Mouse (Mus musculus) frontal cortex, postnatal 36 days (tissue): Measurements from ENCODE around the gene Zmat5.

ENCODE experiments used
- DNase-seq, 2 experiments: peaks; one replicate each; pipeline ENCODE4 v3.0.0; 2022; ENCODE audit warnings: low spot score in 2 of 2

The Zmat5 gene

DNA sequence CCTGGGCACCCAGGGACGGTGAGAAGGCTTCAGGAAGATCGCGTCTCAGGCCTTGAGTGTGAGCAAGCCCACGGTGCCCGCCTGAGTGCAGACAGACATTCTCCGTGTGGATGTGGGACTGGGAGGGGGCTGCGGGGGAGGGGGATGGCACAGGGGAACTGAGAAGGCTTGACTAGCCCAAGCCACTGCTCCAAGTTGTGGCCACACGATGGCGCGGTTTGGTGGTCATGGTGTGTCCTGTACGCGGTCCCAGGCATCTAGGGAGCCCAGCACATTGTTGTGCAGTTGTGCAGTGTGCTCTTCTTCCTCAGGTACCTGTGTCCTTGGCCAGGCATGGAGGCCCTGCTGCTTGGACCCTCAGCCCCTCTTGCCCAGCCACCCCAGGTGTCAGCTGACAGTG is 29.7 kb downstream of the Zmat5 start:
- DNase-seq: no peak

DNA sequence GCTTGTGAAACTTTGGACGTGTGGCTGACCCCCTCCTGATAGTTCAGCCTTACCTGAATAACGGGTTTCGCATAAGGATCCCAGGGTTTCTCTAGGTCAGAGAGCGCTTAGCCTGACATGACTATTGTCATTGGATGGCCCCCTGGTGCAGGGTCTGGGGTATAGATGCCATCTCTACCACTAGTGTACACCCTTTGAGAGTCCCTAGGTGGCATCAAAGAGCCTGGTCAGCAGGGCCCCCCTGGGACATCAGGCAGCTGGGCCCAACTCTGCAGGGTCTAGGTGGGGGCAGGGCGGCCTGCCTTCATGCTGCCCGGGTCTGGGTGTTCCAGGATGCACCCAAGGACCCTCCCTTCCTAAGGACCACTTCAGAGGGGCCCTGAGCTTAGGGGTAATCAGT is 31.9 kb downstream of the Zmat5 start:
- DNase-seq: no peak

DNA sequence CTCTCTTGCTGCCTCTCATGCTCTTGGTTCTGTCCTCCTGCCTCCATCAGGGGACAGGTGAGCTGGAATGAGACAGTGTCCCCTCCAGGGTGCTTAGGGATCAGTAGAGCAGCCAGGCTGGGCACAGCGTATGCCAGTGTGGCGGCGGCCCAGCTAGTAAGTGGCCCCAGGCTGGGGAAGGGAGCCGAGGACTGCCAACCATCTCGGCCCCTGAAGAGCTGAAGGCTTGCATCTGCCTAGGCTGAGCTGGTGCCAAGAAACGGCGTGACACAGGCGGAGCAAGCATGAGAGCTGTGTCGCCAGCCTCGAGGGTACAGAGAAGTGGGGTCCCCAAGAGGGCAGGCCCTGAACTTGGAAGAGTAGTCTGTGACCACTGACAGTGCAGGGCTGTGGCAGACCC is 33.2 kb downstream of the Zmat5 start:
- DNase-seq: no peak

DNA sequence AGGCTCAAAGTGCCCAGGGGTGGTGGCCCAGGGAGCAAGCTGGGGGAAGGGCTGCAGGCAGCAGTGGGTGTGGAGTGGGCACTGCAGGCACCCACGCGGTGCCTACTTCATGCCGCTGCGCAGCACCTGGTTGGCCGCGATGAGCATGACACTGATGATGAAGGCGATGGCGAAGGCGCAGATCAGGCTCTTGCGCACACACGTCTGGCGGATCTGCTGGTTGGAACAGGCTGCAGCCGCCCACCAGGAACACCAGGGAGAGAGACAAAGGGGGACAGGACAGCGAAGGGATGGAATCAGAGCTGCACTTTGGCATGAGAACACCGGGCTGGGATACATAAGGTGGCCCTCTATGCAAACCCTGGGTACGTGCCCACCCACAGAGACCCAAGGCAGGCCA is 34.2 kb downstream of the Zmat5 start:
- no peak for DNase-seq

DNA sequence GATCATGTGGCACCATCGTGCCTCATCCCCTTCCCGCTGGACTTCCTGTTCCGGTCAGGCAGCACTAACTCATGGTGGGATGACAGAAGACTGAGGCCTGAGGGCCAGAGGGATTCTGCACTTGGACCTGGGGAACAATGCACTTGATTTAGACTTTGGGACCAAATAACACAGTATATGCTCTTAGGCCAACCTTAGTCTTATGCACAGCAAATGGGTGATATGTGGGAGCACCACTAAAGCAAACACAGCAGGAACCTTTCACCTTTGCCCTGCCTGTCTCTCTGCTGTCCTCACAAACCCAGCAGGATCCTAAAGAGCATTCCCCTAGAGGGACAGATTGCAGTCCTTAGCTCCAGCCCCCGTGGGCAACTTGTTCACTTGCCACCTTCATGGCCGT is 36.3 kb downstream of the Zmat5 start:
- no peak for DNase-seq

DNA sequence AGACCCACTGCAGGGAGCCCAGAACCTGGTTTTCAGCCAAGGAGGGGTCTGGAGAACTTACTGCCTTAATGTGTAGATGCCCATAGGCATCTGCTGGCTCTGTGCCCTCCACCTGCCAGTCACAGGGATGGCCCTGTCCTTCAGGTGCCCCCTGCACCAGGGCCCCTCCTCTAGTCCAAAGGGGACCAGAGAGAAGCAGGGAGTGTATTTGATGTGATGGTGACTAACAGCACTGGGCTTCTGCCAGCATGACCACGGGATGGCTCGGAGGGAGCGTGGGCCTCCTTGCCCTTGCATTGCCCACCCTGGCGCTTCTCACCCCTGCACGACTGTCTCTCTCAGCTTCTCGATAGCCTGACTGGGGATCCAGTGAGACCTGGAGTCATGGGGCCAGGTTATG is 40.2 kb downstream of the Zmat5 start:
- DNase-seq: no peak

DNA sequence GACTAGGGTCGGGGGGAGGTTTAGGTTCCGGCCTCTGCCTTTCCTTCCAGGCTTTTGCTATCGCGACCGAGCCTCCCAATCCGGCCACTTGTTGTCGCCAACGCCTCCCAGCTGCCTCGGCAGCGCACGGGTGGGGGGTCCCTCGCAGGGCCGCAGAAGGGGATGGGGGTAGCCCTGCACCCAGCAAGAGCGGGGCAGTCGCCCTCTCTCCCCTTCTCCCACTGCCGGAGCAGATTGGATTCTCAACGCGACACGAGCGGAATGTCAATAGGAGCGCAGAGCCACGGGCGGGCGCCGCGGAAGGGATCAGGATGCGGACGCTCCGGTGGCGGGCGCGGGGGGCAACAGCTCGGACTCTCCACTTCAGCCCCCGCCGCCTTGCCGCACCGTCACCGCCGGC is 41.5 kb downstream of the Zmat5 start:
- DNase-seq: no peak

DNA sequence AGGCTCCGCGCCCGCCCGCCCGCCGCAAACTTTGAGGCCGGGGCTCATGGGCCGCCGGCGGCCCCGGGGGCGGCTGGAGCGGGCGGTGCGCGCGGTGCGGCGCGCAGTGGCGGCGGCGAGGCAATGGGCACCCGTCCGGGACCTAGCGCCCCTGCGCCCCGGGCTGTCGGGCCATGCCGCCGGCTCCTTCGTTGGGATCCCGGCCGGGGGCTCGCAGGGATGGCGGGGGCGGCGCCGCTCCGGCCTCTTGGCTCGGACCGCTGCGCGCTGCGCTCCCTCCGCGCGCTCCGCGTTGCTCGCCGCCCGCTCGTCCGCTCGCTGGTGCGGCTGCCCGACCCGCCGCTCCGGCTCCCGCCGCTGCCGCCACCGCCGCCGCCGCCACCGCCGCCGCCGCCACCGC is 42.3 kb downstream of the Zmat5 start, which contains the start of gene Cabp7:
TSS of gene Cabp7 (minus strand) at position 46 of the 400 bp plus-strand sequence.
- no peak for DNase-seq

DNA sequence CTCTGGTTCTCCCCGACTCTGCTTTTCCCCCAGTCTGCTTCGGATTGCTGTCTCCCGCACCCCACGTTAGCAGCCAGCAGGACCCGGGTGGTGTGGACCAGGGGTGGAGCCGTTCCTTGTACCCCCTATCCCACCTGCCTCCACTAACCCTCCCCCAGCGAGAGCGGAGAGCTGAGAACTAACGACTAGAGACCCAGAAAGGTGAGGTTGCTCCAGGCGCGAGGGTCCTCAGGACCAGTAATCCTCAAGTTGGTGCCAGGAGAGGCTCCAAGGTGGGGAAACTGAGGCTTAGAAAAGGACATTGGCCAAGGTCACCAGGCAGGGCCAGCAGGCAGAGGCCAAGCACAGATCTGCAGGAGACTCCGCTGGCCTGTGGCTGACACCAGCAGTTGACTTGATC is 42.8 kb downstream of the Zmat5 start:
- no peak for DNase-seq

DNA sequence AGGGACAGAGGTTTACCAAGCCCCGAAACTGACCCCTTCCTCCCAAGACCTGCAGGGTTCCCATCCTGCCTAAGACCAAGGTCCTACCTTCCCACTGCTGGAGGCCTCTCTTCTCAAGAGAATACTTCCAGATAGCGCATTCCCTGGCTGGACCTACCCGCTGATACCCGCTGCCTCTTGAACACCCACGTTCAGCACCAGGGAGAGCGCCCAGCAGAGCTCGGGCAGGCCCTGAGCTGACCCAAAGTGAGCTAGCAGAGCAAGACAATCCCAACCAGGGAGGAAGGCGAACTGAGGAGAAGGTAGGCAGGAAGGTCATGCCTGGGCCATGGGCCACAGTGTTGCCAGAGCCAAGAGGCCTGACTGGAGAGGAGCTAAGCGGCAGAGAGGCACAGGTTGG is 45.8 kb downstream of the Zmat5 start:
- DNase-seq: no peak

DNA sequence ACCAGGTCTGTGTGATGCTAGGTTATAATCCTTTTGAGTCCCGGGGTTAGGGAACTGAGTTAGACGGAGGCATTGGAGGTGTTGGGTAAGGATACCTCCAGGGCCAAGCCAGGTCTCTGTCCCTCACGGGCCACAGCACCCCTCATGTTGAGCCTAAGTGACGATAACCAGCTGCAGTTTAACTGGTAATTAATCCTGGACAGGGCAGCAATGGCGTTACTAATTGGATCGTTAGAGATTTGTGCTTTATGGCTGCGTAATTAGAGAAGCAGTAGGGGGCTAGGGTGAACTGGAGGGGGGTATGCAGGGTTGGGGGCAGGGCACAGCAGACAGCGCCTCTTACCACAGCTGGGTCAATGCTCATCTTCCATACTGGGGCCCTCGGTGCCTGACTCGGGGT is 48.4 kb downstream of the Zmat5 start:
- DNase-seq: no peak

DNA sequence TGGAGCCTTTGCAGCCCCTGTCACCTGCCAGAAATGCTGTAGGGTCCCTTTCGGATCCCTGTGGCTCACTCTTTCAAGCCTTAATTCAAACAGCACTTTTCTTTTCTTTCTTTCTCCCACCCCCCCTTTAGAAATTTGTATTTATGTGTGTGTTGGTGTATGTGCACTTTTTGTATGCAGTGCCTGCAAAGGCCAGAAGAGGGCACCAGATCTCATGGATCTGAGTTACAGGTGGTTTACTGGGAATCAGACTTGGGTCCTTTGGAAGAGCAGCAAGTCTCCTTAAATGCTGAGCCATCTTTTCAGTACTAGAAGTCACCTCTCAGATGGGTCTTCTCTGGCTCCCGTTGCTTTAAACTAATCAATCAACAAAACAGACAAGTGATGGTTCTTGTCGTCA is 49.6 kb downstream of the Zmat5 start:
- DNase-seq: no peak

DNA sequence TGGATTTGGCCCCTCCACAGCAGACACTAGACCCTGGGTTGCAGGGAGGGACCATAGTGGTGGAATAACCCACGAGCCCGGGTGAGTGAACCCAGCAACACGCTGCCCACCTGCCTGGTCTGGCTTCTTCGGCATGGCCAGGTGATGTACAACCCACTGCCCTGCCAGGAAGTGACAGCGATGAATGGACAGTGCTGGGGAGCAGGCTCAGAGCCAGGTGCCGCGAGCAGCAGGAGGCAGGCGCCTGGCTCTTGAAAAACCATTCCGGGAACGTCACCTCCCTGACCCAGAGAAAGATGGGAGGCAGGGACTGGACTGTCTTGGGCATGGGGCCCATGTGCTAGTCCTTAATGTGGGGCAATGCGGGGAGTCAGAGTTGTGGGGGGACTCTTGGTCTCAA is 50.4 kb downstream of the Zmat5 start:
- DNase-seq: no peak

DNA sequence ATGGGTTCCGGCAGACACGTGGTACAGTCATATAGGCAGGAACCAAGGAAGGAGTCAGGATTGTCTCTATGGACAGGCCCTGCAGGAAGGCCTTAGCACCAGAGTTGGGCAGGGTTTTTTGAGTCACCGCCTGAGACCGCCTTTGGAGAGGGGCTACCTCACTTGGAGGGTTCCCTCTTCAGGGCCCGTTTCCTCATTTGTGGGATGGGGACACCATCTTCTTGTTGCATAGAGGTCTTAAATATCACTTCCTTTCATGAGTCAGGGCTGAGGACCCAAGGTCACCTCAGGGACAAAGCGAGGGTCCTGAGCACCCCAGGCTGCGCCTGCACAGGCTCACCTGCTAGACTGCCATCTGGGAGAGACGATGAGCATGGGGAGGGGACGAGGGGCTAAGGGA is 52.0 kb downstream of the Zmat5 start:
- DNase-seq: no peak

DNA sequence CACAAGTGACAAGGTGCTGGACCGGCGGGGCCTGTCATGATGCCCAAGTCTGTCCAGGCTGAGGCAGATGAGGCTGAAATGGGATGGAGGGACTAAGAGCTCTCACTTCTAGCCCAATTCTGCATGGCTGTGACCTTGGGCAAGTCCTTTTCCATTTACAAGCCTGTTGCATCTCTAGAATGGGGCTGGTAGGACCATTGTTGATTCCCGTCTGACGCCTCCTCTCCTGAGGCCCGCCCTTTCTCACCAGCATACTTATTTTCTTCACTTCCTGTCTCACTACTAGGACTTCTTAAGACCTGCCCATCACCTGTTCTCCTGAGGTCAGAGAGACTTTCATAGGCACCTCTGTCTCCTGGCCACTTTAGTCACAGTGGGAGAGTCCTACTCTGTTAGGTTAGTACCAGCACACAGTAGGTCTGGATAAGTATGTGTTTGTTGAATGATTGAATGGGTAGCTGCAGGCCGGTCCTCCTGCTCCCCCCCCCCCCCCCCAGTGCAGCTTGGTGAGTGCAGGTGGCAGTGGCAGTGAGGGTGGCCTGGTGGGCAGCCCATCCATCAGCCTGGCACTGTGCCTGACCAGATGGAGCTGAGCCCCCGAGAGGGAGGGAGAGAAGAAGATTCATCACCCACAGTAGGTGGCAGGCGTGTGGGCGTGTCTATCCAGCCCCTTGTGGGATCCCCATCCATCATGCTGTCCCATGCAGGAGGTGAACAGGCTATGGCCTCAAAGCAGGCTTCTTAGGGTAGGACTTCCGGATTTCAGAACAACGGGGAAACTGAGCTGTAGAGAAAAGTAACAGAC is 52.7 kb downstream of the Zmat5 start:
- no peak for DNase-seq

DNA sequence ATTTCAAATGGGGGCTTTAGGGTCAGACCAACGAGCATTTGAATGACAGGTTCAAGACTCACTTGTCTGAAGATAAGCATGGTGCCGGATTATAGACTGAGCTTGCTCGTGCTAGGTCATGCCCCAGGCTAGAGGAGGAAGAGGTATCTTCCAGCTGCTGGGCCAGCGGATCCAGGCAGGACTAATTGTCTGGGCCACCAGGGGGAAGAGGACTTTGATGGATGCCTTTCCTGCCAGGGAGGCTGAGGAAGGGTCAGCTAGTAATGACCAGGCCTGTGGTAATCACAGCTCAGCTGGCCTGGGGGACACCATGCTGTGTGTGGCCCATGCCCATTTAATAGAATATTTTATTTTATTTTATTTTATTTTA is 53.3 kb downstream of the Zmat5 start:
- DNase-seq: no peak

DNA sequence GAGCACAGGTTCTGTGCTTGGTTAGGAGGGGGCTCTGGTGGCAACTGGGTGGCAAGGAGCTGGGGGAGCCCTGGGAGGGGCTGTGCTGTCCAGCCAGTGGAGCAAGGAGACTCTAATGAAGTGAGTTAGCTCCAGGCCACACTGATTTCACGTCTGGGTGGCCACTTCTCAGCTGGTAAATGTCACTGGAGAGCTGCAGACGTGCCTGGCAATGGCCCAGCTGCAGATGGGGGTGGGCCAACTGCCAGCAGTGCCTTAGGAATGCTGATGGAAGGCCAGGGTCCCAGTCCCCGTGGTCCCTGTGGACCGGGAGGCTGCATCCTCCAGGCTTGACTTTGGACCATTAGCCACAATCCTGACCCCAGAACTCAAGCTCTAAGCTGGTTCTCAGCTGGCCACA is 56.0 kb downstream of the Zmat5 start:
- no peak for DNase-seq

DNA sequence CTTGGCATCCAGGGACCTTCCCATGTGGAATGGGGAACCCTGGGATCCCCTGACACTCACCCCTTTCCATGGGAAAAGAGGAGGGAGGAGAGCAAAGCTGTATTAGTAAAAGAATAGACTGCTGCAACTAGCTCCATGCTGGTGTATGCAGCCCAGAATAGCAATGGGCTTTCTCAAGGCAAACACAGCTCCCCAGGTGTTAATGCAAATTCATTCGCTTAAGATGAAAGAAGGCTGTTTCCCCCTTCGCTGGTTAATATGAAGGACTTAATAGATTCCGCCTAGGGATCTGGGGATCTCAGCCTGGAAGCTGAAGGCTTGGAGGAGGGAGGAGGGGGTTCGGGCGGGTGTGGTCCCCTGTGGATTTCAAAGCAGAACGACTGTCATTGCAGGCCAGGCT is 57.5 kb downstream of the Zmat5 start:
- no peak for DNase-seq

DNA sequence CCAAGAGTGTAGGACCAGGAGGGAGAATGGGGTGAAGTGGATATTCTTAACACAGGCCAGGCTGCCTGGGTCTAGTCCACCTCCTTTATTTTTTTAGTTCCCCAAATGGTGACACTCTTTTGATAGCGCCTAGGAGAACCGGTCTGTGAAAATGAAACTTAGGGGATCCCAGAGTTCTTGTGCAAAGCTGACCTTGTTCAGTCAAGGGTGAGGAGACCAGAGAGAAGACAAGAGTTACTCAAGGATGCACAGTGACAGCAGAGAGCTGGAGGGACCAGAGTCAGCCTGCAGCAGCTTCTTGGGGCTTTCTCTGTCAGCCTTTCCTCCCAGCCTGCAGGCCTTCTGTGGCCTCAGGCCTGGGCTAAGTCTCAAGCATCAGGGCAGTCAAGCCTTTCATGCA is 58.0 kb downstream of the Zmat5 start:
- no peak for DNase-seq

DNA sequence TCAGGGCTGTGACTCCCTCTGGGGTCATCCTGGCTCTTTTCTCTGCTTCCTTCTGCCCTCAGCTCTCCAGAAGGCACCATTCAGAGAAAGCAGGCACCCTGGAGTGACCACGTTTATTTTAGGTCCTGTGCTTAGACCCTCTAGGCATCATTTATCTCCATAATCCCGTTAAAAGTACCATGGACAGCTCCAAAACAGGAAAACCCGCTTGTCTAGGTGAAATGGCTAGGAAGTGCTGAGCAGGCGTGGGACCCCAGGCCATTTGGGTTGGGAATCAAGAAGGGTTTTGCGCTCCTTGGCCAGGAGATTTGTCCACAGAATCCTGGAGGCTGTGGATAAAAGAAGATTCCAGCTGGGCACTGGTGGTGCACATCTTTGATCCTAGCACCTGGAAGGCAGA is 59.2 kb downstream of the Zmat5 start:
- DNase-seq: no peak

DNA sequence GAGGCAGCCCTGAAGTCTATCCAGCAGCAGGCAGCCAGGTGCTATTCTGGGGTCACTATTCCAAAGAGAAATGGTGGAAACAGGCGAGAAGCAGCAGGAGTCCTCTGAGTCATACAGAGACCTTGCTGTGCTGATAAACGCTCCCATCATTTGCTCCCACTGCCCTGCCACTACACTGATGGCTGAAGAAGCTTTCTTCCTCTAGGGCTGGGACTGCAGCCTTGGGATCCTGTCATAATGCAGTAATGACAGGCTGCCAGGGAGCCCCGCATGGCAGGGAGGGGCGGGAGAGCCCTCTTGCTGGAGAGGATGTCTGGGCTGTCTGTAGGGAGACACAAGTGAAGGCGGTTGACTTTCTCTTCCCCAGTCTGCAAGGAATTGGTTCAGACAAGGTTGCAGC is 60.0 kb downstream of the Zmat5 start:
- DNase-seq: no peak

DNA sequence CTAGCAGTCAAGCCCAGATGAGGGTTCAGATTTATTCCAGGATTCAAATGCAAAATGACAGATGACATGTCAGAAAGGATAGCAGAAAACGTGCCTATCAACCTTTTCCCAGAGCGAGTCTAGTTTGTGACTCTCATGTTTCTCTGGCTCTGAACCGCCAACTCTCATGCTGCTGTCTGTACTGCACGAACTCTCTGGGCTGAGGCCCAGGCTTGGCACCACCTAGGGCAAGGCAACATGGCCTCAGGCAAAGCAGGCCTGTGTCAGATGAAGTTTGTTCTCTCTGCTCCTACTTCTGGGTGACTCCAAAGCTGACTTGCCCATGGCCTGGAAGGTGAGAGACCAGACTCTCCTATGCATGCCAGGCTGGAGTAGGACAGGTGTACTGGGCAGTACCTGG is 63.9 kb downstream of the Zmat5 start:
- no peak for DNase-seq

DNA sequence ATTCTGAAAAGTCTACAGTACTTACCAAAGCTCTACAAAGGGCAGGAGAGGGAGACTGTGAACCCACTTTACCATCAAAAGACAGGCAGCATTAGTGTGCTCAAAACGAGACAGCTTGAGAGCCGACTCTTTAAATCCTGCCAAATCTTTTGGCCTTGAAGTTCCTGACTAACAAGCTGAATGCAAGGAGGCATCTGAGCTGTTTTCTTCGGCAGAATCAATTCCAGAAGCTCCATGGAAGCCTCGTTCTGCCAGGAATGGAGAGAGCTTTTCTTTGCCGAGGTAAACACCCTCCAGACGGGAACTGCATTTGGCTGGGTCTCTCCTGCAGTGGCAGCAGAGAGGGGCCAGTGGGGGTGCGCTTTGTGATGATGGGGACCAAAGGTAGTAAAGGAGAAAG is 64.8 kb downstream of the Zmat5 start:
- no peak for DNase-seq

DNA sequence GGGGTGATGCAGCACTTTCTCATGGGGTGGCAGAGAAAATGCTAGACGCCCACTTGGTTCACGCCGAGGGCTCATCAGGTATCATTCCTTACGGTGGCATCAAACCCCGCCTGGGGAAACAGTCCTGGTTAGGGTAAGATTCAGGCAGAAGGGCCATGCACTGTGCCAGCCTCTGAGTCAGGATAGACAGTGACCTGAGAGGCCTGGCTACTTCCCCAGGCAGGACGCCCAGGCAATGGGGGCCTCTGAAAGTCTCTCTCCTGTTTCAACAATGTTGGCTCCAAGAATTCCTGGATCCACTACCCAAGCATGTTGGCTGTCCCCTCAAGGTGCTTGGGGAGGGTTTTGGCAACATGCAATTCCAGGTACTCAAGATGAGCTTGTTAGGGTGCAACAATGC is 65.4 kb downstream of the Zmat5 start:
- no peak for DNase-seq
